Mouse (Mus musculus) kidney, postnatal 14 days (tissue): ENCODE results near the gene Gm498.
A peak's percentile ranks its signal among the peaks of the same experiment; 100 is the strongest.

Experiments used
- DNase-seq: peaks from one replicate; pipeline ENCODE4 v3.0.0; 2022; ENCODE audit warnings: mixed read lengths

The Gm498 gene

DNA sequence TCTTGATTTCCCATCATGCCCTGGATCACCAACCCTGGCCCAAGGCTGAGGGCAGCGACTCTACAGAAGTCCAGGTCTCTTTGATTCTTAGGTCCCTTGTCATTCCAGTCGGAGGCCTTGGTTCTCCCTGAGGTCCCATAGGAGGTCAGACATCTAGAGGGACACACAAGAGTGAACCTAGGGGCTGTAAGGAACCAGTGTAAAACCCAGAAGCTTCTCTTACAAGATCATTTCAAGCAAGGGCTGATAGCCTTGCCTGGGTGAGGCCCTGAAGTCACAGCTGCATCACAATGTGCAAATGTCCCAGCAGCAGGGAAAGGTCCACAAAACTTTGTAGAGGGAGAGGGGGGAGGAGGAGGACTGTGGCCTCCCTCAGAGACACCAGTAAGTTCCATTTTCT lies at the start of gene Gm498:
Gm498 (plus strand) TSS at position 301 of the 400 bp plus-strand sequence.
- DNase-seq = no peak

DNA sequence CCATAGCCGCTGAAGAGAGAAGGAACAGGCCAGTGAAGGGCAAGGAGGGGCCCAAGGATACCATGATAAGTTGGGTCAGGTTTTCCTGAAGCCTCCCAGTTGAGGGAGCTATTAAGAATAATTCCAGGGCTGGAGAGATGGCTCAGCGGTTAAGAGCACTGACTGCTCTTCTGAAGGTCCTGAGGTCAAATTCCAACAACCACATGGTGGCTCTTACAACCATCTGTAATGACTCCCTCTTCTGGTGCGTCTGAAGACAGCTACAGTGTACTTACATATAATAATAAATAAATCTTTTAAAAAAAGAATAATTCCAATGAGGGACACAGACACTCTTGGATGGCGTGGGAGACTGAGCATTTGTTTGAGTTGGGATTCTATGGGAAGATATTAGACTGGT lies 47.4 kb upstream of the Gm498 start:
- DNase-seq = no peak

DNA sequence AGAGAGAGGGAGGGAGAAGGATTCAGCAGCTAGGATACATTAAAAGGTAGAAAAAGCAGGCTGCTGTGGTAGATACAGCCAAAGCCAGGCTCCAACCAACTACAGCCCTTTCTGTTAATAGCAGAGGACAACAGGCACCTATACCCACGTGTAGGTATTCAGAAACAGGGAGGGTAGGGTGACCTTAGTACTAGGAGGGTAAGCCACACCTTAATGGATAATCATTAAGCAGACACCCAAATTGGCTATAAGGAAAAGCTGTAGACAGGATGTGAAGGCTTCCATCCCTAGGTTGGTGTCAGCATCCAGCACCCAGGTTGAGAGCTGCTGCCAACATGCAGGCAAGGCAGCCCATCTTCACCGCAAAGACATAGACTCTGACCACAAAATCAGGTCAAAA lies 45.4 kb upstream of the Gm498 start:
- DNase-seq = peak; percentile 11

DNA sequence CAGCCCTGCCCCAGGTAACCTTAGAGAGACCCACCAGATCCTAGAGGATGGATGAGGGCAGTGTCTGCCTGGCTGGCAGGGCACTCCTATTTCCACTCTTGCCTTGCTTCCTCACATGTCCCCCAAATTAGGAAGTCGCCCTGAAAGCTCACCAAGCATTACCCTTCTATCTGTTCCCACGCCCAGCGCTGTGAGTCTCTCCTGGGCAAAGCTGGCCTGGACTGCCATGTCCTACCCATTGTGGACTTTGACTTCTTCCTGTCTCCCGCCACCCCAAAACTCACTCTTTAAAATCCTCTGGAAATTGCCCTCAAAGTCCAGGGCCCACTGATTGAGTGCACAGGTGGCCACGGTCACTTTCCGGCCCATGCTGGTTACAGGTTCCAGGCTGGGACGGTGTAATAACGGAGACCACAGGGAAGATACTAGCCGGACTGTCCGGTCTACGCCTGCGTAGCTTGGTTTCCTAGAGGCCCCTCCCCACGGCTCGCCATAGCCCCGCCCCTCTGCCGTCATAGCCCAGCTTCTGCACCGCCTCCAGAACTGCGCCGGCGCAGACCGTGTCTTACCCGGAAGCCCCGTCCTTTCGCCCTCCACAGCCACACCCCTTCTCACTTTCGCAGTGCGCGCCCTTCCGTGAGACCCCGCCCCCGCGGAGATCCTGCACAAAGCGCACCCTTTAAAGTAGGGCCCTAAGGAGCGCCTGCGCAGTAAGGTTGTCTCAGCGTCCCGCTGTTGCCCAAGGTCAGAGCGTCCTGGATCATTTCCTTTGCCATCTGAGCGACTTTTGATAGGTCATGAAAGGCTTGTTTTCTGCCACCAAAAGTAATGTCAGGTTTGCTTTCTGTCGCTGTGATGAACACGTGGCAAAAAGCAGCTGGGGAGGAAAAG lies 44.0 kb upstream of the Gm498 start, which contains the start of the genes Nadsyn1 and Dhcr7:
Nadsyn1 (minus strand) TSS at position 475 of the 891 bp plus-strand sequence.
Dhcr7 (plus strand) TSS at position 771 of the 891 bp plus-strand sequence.
- peak; percentile 100 for DNase-seq

DNA sequence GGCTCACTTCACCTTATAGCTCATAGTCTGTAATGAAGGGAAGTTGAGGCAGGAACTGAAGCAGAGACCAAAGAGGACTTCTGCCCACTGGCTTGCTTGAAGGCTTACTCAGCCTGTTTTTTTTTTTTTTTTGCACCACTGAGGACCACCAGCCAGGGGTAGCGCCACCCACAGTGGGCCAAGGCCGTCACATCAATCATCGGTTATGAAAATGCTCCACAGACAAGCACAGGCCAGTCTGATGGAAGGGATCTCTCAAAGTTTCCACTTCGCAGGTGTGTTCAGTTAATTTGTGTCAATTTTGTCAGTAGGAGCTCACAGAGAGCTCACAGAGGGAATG lies 43.4 kb upstream of the Gm498 start:
- DNase-seq = no peak

DNA sequence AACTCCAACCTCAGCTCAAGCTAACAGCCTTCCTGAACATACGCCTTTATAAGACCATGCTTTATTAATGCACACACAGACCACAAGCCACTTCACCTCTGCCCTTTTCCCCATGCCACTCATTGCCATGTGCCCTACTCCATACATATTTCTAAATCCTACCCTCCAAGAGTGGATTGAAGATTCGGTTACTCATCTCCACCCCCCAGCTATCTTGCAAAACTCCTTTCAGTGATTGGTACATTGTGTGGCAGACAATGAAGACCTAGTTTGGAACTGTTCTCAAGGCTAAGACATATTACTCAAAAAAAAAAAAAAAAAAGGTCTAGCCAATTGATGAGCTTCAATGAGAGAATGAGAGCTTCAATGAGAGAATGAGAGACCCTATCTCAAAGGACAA lies 39.7 kb upstream of the Gm498 start:
- DNase-seq = no peak

DNA sequence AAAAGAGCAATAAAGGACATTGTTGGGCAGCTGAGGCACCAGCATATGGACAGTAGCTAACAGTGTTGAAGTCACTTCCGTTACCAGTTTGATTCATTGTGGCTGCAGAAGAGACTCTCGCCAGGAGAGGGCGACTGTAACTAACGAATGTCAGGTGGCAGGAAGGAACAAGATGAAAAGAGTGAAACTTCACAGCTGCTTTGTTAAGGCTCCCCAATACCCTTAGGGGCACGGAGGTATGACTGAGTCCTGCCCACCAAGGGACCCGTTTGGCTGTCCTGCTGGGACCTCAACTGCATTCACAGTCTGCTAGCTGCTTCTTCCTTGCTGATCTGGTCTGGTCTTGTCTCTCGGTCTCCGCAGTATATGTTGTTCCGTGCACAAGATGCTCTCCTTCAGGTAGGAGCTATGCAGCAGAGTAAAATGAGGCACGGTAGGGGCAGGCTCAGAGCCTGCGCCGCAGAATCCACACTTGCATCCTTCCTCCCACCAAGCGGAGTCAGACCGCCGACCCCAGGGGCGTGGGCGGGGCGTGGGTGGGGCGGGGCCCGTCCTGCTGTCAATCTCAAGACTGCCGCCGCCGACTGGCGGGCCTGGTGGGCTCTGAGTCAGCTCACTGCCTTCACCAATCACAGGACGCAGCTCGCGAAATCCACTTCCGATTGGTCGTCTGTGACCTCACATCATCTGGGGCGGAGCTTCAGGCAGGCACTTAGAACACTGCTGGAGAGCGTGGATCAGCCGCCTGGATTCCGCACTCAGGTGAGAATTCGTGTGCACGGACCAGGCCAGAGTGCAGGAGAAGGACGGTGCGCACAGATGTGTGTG lies 36.9 kb upstream of the Gm498 start:
- peak; percentile 96 for DNase-seq

DNA sequence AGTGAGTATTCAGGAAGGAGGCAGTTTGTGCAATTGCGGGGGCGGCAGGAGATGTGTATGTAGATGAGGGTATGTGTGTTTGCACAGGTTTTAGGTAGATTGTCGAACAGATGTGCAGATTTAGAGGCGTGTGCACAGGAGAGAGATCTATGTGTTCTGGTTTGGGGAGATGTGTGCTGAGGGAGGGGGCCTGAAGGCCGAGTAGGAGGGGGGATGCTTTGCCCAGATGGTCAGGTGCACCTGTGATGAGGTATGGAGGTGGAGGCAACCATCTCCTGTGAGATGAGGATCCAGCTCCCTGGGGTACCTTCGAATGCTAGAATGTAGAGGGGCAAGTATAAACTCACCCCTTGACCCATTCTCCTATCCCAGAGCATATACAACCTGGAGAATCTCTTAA lies 36.2 kb upstream of the Gm498 start:
- DNase-seq = no peak

DNA sequence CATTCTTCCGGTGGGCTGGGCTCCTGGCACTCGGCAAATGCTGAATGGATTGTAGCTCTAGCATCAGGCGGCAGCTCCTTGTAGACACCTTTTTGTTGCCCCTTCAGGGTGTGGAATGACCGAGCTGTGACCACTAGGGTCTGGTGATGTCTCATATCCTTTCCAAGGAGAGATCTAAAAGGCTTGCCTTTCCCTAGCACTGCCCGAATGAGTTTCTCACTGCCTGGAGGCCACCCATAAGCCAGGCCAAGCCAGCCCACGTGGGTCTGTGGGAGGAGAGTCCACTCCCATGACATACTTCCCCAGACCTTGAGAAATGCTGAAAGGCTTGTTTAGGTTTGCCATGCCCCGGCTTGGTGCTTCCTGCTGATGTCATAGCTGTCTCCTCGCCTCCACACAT lies 34.4 kb upstream of the Gm498 start:
- no peak for DNase-seq

DNA sequence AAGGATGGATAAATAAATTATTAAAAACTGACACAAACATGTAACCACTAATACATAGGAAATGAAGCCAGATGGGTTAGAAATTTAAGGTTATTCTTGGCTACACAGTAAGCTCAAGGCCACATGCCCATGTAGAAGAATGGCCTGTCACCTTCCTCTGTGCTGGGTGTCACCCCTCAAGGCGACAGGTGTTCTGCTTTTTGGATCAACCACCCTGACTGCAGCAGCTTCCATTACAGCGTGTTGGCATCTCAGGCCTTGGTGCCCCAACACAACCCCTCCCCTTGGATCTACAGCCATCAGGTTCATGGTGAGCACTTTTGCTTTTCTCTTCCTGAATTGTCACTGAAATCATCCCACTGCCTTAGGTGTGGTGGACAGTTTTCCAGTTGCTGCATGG lies 34.0 kb upstream of the Gm498 start:
- DNase-seq = no peak

DNA sequence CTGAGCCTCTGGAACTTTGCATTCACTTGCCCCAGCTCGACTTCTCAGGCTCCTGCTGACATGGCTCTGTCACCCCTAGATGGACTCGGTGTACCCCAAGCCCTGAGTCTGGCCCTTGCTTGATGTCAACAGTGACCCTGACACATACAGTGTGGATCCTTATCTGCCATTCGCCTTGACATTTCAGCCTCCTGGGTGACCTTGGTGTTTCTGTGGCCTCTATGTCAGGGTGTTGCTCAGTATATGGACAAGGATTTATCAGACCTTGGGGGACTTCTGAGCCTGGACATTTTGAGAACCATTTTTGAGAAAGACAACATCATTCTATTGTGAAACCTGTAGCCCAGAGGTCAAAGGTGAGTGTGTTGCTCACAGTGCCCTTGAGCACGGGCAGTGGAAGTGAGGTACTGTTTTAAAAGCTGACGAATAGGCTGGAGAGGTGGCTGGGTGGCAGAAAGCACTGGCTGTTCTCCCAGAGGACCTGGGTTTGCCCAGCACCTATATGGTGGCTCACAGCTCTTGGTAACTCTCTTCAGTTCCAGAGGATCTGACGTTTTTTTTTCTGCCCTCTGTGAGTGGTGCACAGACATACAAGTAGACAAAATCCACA lies 33.0 kb upstream of the Gm498 start:
- DNase-seq = no peak

DNA sequence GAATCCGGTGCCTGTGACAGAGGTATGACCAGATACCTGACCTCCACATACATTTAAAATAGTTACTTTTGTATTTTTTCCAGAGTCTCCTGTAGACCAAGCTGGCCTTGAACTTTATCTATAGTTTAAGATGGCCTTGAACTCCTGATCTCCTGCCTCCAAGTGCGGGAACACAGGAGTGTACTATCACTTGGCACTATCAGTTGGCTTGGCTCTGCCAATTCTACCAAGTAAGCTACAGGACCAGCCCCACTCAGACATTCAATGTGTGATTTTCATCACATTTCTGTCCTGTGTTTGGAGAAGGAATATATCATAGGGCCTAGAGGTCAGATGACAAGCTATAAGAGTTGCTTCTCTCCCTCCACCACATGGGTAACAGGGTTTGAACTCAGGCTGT lies 32.3 kb upstream of the Gm498 start:
- DNase-seq = no peak

DNA sequence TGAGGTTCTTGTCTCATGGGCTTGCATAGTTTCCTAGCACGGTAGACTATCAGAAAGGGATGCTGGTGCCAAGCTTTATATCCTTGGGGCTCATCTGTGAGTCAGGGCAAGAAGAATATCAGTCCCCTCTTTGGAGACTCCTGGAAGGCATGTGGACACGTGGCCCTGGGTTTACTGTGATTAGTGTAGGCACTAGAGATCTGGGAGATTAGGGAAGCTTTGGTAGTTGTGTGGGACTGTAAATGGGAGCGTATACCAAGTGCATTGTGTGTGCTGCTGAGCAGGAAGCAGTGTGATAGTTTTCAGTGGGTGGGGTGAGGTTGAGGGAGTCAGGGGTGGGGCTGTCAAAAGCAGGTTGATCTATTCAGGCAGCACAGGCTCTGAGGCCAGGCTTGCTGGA lies 31.7 kb upstream of the Gm498 start:
- DNase-seq = no peak

DNA sequence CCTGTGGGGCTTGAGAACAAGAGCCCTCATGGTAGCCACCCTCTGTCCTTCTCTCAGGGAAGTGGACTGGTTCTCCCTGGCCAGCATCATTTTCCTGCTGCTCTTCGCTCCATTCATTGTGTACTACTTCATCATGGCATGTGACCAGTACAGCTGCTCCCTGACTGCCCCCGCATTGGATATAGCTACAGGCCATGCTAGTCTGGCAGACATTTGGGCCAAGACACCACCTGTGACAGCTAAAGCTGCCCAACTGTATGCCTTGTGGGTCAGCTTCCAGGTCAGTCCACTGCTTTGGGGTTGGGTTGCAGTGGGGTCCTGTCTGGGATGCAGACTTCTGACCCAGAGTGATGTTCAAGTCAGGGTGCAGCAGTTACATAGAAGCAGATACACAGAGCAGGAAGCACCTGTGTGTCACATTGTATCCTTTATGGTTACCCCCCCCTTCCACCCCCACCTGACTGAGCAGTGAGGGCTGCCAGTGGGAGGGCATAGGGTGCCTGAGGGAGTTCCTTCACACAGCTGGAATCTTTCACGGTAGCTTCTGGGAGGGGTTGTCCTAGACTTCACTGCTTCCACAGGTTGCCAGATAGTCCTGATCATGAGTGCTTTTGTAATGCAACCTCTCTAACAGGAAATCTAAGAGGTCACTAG lies 28.8 kb upstream of the Gm498 start:
- no peak for DNase-seq

DNA sequence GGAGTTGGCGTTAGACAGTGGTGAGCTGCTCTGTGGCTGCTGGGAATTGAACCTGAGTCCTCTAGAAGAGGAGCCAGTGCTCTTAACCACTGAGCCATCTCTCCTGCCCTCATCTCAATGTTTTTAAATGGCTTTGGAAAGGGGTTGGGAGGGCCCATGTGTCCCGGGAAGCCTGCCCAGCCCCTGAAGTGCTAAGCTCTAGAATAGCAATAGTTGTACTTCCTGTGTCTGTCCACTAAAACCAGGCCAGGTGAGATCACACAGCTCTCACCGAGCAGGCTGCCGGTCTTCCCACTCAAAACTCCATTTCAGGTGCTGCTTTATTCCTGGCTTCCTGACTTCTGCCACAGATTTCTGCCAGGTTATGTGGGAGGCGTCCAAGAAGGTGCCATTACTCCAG lies 26.5 kb upstream of the Gm498 start:
- DNase-seq = no peak

DNA sequence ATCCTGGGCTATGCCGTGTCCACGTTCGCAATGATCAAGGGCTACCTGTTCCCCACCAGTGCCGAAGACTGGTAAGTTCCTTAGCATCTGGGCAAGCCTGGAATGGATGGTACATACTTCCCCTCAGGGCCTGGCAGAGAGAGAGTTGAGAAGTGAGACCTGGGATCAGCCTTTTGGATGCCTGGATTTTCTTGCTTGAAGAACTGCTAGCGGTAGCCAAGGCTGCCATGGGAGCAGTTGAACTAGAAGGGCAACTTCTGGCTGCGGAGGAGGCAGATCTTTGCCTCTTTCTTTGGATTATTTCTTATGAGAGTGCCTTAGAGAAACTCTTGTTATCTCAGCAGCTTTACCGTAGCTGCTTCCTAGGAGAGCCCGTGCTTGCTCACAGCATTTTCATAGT lies 25.3 kb upstream of the Gm498 start:
- no peak for DNase-seq

DNA sequence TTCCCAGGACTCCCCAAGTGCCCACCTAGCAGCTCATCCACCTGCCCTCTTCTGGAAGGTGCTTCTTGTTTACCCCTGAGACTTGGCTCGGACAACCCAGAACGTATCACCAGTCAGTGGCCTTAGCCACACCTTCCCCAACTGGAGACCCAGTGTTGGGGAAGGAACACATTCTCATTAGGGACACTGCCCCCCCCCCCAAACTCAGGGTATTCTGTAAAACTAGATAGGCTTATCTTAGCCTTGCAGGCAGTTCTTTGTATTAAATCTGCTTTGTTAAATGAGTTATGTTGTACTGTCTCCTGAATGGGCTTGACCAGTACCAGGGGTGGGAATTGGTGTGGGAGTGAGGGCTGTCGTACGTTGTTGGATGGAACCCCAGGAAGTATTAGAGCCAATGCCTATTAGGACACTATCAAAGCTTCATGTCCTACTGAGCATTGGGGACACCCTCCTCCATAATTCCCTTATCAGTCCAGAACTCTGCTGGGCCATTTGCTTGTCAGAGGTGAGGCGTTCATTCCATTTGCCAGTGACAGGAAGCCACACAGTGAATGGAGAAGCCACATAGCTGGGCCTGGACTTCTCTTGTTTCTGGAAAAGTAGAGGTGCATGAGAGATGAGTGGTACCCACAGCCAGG lies 18.4 kb upstream of the Gm498 start:
- DNase-seq = no peak

DNA sequence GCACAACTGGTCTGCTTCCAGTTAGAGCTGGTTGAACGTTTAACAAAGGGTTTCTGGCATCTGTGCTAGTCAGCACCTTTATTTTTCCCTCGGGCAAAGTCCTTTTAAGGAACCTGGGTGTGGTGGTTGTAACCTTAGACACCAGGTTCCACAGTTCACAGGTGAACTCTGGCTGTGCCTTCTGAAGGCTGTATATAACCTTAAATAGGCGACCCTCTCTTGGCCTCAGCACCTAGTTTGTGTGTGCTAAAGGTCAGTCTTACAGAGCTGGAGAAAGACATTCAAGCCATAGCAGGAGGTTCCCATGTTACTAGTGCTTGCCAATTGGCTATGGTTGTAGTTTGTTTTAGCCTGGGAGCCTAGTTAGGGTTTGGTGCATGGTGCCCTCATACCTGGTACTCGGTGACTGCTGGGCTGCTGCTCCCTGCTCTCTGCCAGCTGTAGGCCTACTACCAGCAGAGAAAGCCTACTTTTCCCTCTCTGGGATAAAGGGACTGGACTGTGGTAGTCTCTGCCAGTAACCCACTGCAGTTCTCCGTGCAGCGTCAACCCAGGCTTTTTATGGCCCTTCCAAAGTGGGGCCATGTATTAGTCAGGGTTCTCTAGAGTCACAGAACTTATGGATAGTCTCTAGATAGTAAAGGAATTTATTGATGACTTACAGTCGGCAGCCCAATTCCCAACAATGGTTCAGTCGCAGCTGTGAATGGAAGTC lies 17.7 kb upstream of the Gm498 start:
- peak; percentile 34 for DNase-seq

DNA sequence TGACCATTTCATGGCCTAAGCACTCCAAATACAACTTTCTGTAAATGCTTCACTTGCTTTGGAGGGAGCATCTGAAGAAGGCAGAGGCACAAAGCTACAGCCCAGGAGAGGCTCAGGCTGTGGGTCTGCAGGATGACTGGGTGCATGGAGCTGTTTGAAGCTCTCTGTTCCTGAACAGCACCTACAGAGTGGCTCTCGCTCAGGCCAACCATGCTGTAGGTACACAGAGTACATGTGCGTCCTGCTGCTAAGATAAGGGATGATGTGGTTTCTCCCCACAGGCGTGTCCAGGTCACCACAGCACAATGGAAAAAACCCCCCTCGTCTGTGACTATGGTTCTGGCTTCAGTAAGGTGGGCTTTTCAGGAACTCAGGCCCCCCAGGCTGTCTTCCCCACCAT lies 2.2 kb downstream of the Gm498 start:
- DNase-seq = no peak

DNA sequence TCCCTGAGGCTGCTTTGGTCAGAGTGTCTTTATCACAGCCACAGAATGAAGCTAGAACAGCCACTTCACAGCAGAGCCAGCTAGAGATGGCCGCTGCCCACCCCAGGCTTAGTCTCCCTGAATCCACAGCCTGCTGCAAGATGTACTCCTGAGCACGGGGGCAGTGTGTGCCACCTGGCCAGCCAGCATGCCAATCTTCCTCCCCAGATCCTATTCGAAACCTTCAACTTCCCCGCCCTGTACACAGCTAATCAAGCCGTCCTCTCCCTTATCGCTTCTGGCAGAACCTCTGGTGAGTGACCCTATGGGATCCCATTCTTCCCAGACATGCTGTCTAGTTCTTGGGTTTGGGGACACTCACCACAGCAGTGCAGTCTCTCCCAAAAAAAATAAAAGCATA lies 17.1 kb downstream of the Gm498 start:
- no peak for DNase-seq

DNA sequence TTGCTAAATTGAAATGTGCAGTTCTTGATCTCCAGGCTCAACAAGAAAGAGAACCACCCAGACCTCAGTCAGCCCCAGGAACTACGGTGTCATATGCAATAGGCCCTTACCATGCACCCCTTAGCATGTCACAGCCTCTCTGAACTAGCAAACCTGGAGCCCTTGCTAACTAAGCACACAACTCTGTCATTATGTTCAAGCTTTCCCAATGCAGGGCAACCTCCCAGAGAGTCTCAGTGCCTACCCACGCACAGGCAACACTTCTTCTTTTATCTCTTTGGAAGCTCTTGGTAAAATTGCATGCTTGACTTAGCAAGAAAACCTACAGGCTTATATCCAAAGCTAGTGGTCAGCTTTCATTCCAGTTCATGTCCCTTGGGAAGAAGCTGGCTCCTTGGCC lies 24.5 kb downstream of the Gm498 start:
- no peak for DNase-seq

DNA sequence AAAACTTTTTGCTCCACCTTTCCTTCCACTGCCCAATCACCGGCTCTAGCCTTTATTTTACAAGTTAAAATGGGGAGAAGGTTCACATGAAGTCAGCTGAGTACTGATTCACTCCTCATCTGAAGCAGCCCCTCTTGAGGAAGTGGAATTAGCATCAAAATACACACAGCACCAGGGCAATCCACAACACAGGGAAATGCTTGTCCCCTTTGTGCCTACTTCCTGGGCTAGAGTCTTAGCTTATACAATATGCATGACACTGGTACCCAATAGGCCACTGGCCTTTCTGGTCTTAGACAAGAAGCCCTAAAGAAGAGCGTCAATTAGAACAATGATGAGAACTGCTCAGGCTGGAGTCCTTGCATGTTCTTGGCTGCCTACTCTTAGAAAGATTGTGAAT lies 25.7 kb downstream of the Gm498 start:
- DNase-seq = no peak
